Mouse (Mus musculus) heart, postnatal 36 days (tissue): Measurements from ENCODE around the gene Ankrd39. TPM values are rescaled to one million over a fixed set of nuclear protein-coding genes. Genes with fewer than 3 reads are reported as not detected.
A peak's percentile ranks its signal among the peaks of the same experiment; 100 is the strongest.

Source experiments
- DNase-seq, 2 experiments: peaks; one replicate each; pipeline ENCODE4 v3.0.0; 2021 to 2022
- intact Hi-C: fragments of 180-260 bp; cut with DNase I; formaldehyde crosslinking; loops from one replicate; pipeline ENCODE4 v1.15.1; 2025
- microRNA-seq, 2 experiments: library from miRNA; unstranded; fragments of <30 nt; microRNA quantifications; one replicate each; pipeline ENCODE4 v1.2.0; 2021; ENCODE audit warnings: borderline number of aligned reads in 2 of 2
- total RNA-seq, 2 experiments: library from RNA; stranded (reverse); gene quantifications; 2 replicates each; pipeline ENCODE4 v1.2.3; 2021

Gene Ankrd39
- total RNA-seq, 2 experiments from 2014 or later, result 7.3 to 7.8 TPM

GRCm38 (mm10) chr1:36511289-36512021 is 35.8 kb downstream of the Ankrd39 start, which contains the start of gene Cnnm3:
Gene Cnnm3 (plus strand): TSS chr1:36511867.
- DNase-seq, result peak; percentile 100
- intact Hi-C loops, result loop anchor here (2.0 to 5.0 kb wide), 2 partner anchors 39 to 144 kb away; partner anchors contain the start of gene Kansl3

- no peak for DNase-seq
- intact Hi-C loops, result no loop called here
Measured at GRCm38 (mm10) chr1:36508238-36508637, 39.0 kb downstream of the Ankrd39 start.

- intact Hi-C loops, result no loop called here
Measured at GRCm38 (mm10) chr1:36501261-36501660, 46.0 kb downstream of the Ankrd39 start.

GRCm38 (mm10) chr1:36497312-36497711 is 49.9 kb downstream of the Ankrd39 start:
- intact Hi-C loops, result no loop called here
- no peak for DNase-seq

More at GRCm38 (mm10) chr1:36501261-36501660, 46.0 kb downstream of the Ankrd39 start:
- peak; percentile 78 to 89 for DNase-seq

DNA sequence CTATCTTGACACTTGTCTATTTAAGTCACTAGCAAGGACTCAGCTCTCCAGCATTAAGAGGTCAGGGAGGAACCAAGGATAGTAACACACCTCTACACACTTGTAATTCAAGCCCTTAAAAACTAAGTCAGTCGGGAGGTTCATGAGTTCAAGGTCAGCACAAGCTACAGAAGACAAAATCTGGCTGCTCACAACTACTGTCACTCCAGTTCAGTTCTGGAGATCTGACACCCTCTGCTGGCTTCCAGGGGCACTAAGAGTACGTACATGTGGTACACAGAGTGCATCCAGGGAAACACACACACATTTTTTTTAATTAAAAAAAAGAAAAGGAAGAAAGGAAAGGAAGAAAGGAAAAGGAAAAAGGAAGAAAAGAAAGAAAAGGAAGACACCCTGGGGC is 50.5 kb downstream of the Ankrd39 start:
- intact Hi-C loops, result no loop called here
- no peak for DNase-seq

- no peak for DNase-seq
- intact Hi-C loops, result loop anchor here (2.0 to 5.0 kb wide), 3 partner anchors 51 to 168 kb away; partner anchors contain the start of gene Kansl3
Measured at GRCm38 (mm10) chr1:36493299-36493698, 53.9 kb downstream of the Ankrd39 start.

GRCm38 (mm10) chr1:36492416-36493139 is 54.7 kb downstream of the Ankrd39 start:
- peak; percentile 59 to 70 for DNase-seq
- intact Hi-C loops, result loop anchor here (2.0 to 5.0 kb wide), 3 partner anchors 50 to 168 kb away; partner anchors contain the start of gene Kansl3

DNA sequence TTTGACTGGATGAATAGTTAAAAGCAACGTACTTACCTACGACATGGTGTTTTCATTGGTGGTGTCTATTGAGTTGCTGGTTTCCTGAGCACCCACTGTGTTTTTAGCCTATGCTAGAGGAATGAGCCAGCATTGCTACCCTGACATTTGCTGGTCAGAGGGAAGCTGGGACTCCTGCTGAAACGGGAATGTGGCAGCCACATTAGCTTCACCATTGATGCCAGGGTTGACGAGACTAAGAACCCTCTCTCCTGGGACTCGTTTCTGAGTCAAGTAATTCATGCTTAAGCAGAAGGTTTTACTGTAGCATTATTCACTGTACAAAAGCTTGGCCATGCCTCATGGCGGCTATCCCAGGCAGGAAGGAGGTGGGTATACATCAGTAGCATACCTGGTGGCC is 57.6 kb downstream of the Ankrd39 start:
- DNase-seq, result no peak
- intact Hi-C loops, result loop anchor here (2.0 to 5.0 kb wide), 3 partner anchors 17 to 122 kb away; partner anchors contain the start of gene Kansl3

Small RNA genes within 50 kb of the gene (microRNA-seq; reads per million reads assigned to microRNA genes)
- gene Gm47280, result 0 reads per million in 2 experiments

Other genes with a start within 250 kb of the Ankrd39 start
- gene Arid5a, start 239.7 kb downstream of the Ankrd39 start, total RNA-seq, result 10 to 100 TPM; 10.4 to 15.1 TPM
- 10 to 100 TPM; 58.7 to 63.6 TPM for gene Kansl3, start 178.3 kb downstream of the Ankrd39 start, total RNA-seq
- not detected for gene Fer1l5, start 175.2 kb downstream of the Ankrd39 start, total RNA-seq
- gene Lman2l, start 102.2 kb downstream of the Ankrd39 start, total RNA-seq, result 10 to 100 TPM; 21.6 to 28.0 TPM
- gene Cnnm4, start 75.8 kb downstream of the Ankrd39 start, total RNA-seq, result 1 to 10 TPM; 3.8 to 4.5 TPM
- gene Cnnm3, start 35.6 kb downstream of the Ankrd39 start, total RNA-seq, result 10 to 100 TPM; 16.0 to 19.2 TPM
- 100 to 1,000 TPM; 203 to 373 TPM for gene Ankrd23, start 10.6 kb downstream of the Ankrd39 start, total RNA-seq
- gene Gm42417, start 8.0 kb downstream of the Ankrd39 start, total RNA-seq, result 100 to 1,000 TPM in 1 of 2 experiments, 10 to 100 TPM in 1; 93.9 to 209 TPM
- 10 to 100 TPM; 15.0 to 17.1 TPM for gene Sema4c, start 10.9 kb upstream of the Ankrd39 start, total RNA-seq
- under 1 TPM in 1 of 2 experiments, not detected in 1; 0.43 TPM for gene Fam178b, start 135.7 kb upstream of the Ankrd39 start, total RNA-seq
- 1,000 to 10,000 TPM; 2,258 to 2,311 TPM for gene Cox5b, start 144.0 kb upstream of the Ankrd39 start, total RNA-seq
- gene 4933424G06Rik, start 162.7 kb upstream of the Ankrd39 start, total RNA-seq, result not detected
- 100 to 1,000 TPM in 1 of 2 experiments, 10 to 100 TPM in 1; 97.9 to 113 TPM for gene Actr1b, start 167.0 kb upstream of the Ankrd39 start, total RNA-seq
- under 1 TPM in 1 of 2 experiments, not detected in 1; 0.27 TPM for gene Zap70, start 214.4 kb upstream of the Ankrd39 start, total RNA-seq